Mouse (Mus musculus) left cerebral cortex, postnatal 25 days (tissue): ENCODE measurements around the gene Ppdpf. TPM values are rescaled to one million over a fixed set of nuclear protein-coding genes. Genes with fewer than 3 reads are reported as not detected.

Experiments
- DNase-seq, 2 experiments: peaks; one replicate each; pipeline ENCODE4 v3.0.0; 2022; ENCODE audit warnings: low spot score in 2 of 2, mixed read lengths in 1 of 2
- intact Hi-C: fragments of 180-260 bp; cut with DNase I; formaldehyde crosslinking; loops from one replicate; pipeline ENCODE4 v1.15.1; 2025
- total RNA-seq, 2 experiments: library from RNA; stranded (reverse); gene quantifications; 2 replicates each; pipeline ENCODE4 v1.2.3; 2021

The Ppdpf gene
- total RNA-seq, 2 experiments from 2014 or later, result 95.9 to 97.3 TPM

- no peak for DNase-seq
- intact Hi-C loops, result no loop called here
These were observed 18.6 kb downstream of the Ppdpf start for GRCm38 (mm10) chr2:181205678-181206077.

DNA sequence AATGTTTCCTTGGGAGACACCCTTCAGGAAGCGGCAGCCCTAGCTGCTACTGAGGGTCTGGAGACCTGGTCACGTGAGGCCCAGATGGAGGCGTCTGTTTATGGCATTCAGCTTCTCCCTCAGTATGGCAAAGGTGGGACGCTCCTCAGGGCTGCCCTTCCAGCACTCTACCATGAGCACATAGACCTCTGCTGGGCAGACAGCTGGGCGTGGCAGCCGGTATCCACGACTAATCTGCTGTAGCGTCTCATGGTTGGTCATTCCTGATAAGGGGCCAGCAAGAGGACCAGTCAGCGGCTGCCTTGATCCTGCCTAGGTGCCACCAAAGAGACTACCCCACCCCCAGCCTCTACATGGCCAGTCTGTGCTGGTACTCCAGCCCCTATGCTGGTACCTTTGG is 19.1 kb downstream of the Ppdpf start:
- intact Hi-C loops, result no loop called here

GRCm38 (mm10) chr2:181212389-181213020 is 25.5 kb downstream of the Ppdpf start:
- no peak for DNase-seq
- intact Hi-C loops, result no loop called here

More for the DNA sequence above, 19.1 kb downstream of the Ppdpf start:
- DNase-seq, result no peak

DNA sequence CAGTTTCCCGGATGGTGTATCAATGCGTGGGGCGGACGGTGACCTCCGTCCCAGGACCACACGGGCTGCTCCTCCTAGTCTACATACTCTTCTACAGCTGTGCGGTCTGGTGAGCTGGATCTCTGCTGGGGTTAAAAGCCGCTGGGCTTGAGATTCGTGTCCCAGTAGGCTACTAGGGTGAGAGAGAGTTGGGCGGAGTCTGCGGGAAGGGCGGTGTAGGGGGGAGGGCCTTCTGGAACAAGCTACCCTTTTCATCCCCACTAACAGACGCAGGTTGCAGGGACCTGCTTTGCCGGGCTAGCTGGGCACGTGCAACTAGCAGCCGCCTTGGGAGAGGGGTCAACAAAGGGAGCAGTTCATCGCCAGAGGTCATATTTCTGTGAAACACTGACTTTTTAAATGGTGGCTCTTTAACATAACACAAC is 26.0 kb downstream of the Ppdpf start, which contains the start of gene Srms:
Gene Srms, minus strand, starts transcription at position 165 of the 425 bp plus-strand sequence.
- no peak for DNase-seq
- intact Hi-C loops, result no loop called here

GRCm38 (mm10) chr2:181216037-181216436 is 29.0 kb downstream of the Ppdpf start:
- no peak for DNase-seq
- intact Hi-C loops, result no loop called here

GRCm38 (mm10) chr2:181218881-181219485 is 31.9 kb downstream of the Ppdpf start:
- DNase-seq, result no peak
- intact Hi-C loops, result no loop called here

DNA sequence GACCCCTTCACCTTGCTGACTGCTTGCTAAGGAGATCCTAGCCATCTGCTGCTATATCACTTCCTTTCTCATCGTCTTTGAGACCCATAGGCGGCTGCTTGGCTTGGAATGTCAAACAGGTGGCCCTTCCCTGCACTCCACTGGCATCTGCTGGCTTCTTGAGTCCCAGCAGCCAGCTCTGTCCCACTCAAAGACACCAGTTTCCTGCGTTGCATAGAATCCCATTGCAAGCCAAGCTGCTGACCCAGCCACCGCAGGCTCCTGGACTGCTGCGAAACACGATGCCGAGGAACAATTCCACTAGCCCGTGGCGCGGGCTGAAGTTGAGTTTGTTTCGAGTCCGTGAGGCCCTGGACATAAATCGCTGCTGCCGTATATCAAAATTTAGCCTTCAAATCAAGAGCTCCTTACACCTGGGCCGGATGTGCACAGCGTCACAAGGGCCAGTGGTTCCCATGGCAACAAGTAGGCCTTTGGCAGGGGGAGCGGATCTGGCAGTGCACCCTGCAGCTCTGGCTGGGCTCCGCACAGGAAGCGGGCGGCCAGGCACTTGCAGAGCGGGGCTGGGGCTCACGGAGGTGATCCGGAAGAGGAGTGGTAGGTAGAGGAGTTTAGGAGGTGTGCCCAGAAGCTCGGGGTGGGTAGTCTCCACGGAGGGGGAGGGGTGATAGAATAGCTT is 32.6 kb downstream of the Ppdpf start, which contains the start of gene Fndc11:
Gene Fndc11, plus strand, starts transcription at position 476 of the 679 bp plus-strand sequence.
- intact Hi-C loops, result no loop called here

GRCm38 (mm10) chr2:181220361-181220760 is 33.3 kb downstream of the Ppdpf start:
- DNase-seq, result no peak
- intact Hi-C loops, result no loop called here

More for the DNA sequence above, 32.6 kb downstream of the Ppdpf start, which contains the start of gene Fndc11:
- DNase-seq, result peak; percentile 45 to 54

- DNase-seq, result no peak
These were observed 37.9 kb downstream of the Ppdpf start for GRCm38 (mm10) chr2:181224994-181225393.

DNA sequence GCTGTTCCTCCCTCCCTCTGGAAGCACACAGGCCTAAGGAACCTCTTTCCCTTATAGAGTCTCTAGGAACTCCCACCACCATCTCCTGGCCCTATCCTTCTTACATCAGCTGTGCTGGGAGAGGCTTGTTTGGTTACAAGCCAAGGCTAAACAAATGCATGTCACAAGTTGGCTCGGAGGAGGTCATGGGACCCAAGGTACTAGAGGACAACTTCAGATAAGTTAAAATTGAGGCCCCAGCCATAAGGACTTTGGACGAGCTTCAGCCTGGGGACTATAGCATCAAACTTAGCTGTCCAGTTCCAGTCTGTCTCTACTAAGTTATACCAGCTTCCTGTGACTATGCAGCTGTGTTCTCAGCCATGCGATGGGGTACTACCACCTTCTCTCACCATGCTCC is 40.1 kb downstream of the Ppdpf start:
- no peak for DNase-seq
- intact Hi-C loops, result no loop called here

More at GRCm38 (mm10) chr2:181224994-181225393, 37.9 kb downstream of the Ppdpf start:
- intact Hi-C loops, result no loop called here

DNA sequence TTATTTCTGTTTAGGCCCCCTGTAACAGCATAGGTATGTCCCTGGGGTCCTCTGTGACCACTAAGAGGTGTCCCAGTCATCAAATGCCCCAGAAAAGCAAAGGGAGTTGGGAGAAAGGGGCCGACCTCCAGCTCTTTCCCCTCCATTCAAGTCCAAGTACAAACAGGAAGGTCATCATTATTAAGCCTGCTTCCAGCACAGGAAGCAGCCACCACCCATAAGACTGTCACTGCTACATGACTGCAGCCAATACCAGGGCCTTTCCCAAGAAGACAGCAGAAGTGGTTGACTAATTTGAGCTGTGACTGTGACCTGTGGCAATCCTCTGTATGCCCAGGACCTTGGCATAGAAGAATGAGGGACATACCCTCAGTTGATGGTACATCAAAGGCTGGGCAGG is 41.3 kb downstream of the Ppdpf start:
- intact Hi-C loops, result no loop called here
- DNase-seq, result no peak

- DNase-seq, result no peak
- intact Hi-C loops, result no loop called here
These were observed 44.1 kb downstream of the Ppdpf start for GRCm38 (mm10) chr2:181231171-181231570.

- DNase-seq, result no peak
- intact Hi-C loops, result no loop called here
These were observed 46.4 kb downstream of the Ppdpf start for GRCm38 (mm10) chr2:181233443-181233842.

- intact Hi-C loops, result no loop called here
- DNase-seq, result no peak
These were observed 47.6 kb downstream of the Ppdpf start for GRCm38 (mm10) chr2:181234680-181235079.

DNA sequence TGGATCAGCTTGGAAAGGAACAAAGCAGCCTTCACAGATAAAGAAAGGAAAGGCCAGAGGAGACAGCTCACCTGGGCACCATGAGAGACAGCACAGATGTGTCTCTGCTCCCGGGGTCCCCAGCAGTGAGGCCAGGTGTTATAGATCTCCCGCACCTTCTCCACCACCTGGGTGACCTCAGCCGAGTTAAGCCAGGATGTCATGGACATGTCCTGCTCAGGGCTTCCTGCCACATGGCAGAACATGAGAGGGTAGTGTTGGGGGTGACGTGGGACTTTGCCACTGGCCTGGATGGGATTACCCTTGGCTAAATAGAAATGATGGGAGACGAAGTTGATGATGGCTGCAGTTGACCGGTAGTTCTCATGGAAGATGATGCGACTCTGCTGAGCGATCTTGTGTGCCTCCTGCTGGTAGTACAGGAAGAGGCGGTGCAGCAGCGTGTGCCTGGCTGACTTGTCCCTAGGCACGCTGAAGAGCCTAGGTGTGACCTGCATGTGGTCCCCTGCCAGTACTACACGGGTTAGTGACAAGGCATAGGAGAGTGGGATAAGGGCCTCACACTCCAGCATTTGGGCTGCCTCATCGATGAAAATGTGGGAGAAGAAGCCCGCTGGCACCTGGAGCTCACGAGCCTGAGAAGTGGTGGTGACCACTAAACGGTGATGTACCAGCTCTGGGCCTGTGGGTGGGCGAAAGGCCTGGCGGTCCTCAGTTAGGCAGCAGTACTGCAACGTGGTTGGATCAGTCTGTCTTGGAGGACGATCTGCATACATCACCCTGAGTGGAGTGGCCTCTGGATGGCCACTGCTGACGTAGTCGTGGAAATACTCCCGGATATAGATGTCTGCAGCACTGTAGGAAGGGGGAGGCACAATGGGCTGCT is 48.9 kb downstream of the Ppdpf start:
- no peak for DNase-seq
- intact Hi-C loops, result no loop called here

GRCm38 (mm10) chr2:181237251-181238014 is 50.4 kb downstream of the Ppdpf start:
- intact Hi-C loops, result no loop called here
- DNase-seq, result no peak

- intact Hi-C loops, result no loop called here
- DNase-seq, result no peak
These were observed 51.1 kb downstream of the Ppdpf start for GRCm38 (mm10) chr2:181238091-181238610.
